Mouse (Mus musculus) C2C12 (cell line): Measurements from ENCODE around the gene Tom1l2.

Experiments
- CEBPB ChIP-seq: IDR thresholded peaks from one replicate; pipeline ENCODE4 v1.6.1; 2011; ENCODE audit warnings: low read depth, mild to moderate bottlenecking, control low read depth, moderate library complexity
- CTCF ChIP-seq: IDR thresholded peaks from one replicate; pipeline ENCODE4 v1.5.1; 2011; ENCODE audit not compliant: control insufficient read depth, insufficient read depth, insufficient read length
- MAX ChIP-seq: IDR thresholded peaks from one replicate; pipeline ENCODE4 v1.6.1; 2011; ENCODE audit warnings: mild to moderate bottlenecking, control low read depth
- MYOG ChIP-seq: IDR thresholded peaks from one replicate; pipeline ENCODE4 v1.6.1; 2011; ENCODE audit not compliant: control insufficient read depth, insufficient read length; ENCODE audit errors: extremely low read depth
- USF1 ChIP-seq: IDR thresholded peaks from one replicate; pipeline ENCODE4 v1.6.1; 2011; ENCODE audit warnings: low read depth, mild to moderate bottlenecking, control low read depth, moderate library complexity

DNA sequence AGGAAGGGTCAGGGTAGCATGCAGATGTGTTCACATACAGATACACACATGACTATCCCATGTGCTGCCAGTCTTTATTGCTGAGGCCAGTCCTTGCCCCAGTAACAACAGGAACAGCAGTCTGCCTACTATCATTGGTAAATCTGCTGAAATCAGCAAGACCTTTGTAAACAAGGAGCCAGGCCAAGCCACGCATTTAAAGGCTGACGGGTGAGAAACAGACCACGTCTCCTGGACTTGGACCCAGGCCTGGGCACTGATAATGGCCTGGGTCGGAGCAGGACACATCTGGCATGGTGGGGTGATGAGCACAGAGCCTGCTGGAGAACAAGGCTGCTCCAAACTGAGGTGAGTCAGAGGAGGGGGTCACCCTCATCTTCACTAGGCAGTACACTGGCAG, 112.2 kb downstream of the Tom1l2 start:
- no peak for TF ChIP-seq USF1
- no peak for TF ChIP-seq MYOG
- no peak for TF ChIP-seq CTCF
- TF ChIP-seq MAX = no peak
- TF ChIP-seq CEBPB = no peak
